Mouse (Mus musculus) embryonic fibroblast, embryonic 13.5 days (primary cell): ENCODE measurements around the gene Dennd2a. TPM values are rescaled to one million over a fixed set of nuclear protein-coding genes. Genes with fewer than 3 reads are reported as not detected.
A peak's percentile ranks its signal among the peaks of the same experiment; 100 is the strongest.

Experiments
- H3K27ac ChIP-seq: 2 replicates; pipeline ENCODE4 v1.5.1; 2012; ENCODE audit warnings: low read length, control low read depth, inconsistent platforms; ENCODE audit not compliant: insufficient read depth
- H3K4me1 ChIP-seq: 2 replicates; pipeline ENCODE4 v1.6.1; 2011; ENCODE audit warnings: low read length; ENCODE audit not compliant: control insufficient read depth, insufficient read depth
- H3K4me3 ChIP-seq: 2 replicates; pipeline ENCODE4 v1.5.1; 2011; ENCODE audit warnings: mild to moderate bottlenecking, control low read depth, low read length; ENCODE audit not compliant: insufficient read depth
- CTCF ChIP-seq: IDR thresholded peaks from 2 replicates; pipeline ENCODE4 v1.5.1; 2011; ENCODE audit warnings: mild to moderate bottlenecking, control low read depth, low read length, moderate library complexity, borderline replicate concordance; ENCODE audit not compliant: insufficient read depth
- POLR2A ChIP-seq: IDR thresholded peaks from 2 replicates; pipeline ENCODE4 v1.6.1; 2011; ENCODE audit warnings: low read depth, mild to moderate bottlenecking, control low read depth, low read length, moderate library complexity
- polyA plus RNA-seq: library from polyadenylated mRNA; stranded (reverse); fragments of >200 nt; gene quantifications from 2 replicates; pipeline ENCODE4 v1.2.4, GENCODE M21; 2011; ENCODE audit warnings: low read depth; ENCODE audit not compliant: missing spikeins, insufficient read length

Gene Dennd2a
- polyA plus RNA-seq, 1 experiment = 16.1 TPM

DNA sequence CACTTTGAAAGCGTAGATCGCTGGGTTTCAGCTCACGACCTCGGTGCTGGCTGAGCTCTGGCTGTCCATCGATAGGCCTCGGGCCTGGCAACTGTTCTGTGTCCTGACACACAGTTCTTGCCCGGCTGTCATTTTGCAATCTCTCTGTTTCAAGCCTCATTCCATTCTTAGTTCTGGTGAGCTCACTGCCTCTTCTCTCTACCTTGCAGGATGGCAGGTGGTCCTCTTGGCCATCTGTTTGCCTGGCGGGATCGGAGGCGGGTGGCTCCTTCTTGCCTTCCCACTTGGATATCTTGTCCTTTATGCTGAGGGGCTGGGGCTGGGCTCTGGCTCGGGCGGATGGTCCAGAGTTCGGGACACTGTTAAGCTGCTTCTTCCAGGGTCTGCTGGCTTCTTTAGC lies 34.5 kb downstream of the Dennd2a start:
- TF ChIP-seq POLR2A (no peak), CTCF (no peak)
- no peak overlapping the region for H3K4me3 ChIP-seq
- no peaks in the 10 kb centered on the region for H3K4me1 ChIP-seq
- H3K27ac ChIP-seq = no peak overlapping the region

DNA sequence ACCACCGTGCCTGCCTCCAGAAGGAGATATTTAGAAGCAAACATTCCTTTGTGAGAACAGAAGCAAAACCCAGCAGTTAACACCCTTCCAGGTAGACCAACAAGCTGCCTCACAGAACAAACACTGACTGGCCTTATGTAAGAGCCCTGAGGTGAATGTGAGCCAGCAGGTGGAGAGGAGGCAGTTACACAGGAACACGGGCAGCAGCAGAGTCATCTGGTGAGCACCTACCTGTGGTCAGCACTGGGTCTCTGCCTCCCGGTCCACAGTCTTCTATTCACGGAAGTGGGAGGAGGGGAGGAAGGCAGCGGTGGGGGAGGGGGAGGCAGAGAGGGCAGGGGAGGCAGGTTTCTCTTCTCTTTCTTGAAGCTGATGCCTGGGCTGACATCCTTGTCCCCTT lies 35.2 kb downstream of the Dennd2a start:
- Histone ChIP-seq H3K27ac (no peak overlapping the region), H3K4me1 (no peaks in the 10 kb centered on the region), H3K4me3 (no peak overlapping the region)
- no peak for TF ChIP-seq CTCF
- TF ChIP-seq POLR2A = no peak

DNA sequence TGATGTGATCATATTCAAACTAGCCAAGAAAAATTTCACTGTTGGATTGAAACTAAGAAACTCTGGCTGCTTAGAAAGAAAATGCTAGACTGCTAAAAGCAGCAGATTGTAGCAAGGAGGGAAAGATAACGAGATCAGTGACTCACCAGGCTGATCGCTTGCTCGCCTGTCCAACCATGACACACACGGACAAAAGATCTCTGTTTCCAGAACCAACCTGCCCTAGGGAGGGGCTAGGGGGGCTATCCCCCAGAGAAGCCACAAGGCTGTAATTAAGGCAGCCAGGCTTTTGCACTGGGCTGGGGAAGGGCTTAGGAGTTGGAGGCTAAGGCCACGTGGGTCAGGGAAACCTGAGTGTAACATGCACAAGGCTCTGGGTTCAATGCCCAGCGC lies 41.9 kb downstream of the Dennd2a start:
- TF ChIP-seq CTCF (no peak), POLR2A (no peak)
- H3K27ac ChIP-seq = peak overlapping the region; percentile 96
- peaks cover 6% of the 10 kb centered on the region; the same call in 1 of the 2 replicates for H3K4me1 ChIP-seq
- H3K4me3 ChIP-seq = no peak overlapping the region

DNA sequence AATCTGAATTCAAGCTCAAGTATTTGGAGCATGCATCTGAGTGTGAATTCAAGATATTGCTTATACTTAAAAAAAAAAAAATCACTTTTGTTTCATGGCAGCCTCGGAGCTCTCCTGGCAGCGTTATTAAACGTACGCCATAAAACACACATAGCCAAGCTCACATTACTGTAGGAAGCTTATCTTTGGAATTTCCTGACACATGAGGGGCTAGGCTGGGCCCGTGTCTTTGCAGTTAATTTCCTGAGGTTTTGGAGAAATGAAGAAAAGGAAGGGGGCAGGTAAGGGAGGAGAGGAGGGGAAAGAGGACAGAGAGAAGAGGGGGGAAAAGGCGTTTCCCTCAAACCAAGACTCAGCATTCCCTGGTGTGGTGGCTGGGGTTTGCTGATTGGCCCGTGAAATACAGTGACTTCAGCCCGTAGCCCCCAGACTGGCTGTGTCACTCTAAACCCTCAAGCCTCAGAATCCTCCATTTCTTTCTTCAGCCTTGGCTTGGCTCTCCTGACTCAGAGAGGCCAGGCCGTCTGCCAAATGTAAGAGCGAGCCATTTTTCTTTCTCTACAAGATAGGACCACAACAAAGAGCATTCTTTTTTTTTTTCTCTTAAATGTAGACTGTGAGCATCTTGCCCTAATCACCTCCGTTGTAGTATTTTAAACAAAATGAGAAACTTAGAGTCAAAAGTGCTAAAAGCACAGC lies 42.5 kb downstream of the Dennd2a start:
- Histone ChIP-seq H3K4me1 (peaks cover 6% of the 10 kb centered on the region; the same call in 1 of the 2 replicates), H3K27ac (peak overlapping the region; percentile 96), H3K4me3 (no peak overlapping the region)
- TF ChIP-seq POLR2A (0 out of 2 replicates have a peak, but pooled peaks have one; percentile 41), CTCF (no peak)

DNA sequence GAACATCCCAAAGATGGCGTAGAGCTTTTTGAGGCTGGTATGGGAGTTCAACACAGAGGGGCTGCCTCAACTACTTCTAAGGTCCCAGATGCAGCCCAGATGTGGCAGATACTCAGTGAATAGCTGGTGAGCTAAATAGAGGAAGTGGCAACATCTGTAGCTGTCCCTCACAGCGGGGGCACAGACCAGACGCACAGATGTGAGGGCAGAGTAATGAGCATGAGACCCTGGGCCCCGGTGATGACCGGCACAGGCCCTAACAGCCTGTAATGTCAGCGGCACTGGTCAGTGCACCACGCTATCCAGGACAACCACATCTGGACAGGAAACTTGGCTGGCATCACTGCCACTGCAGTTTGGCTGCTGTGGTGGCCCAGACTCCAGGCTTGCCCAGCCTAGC lies 54.2 kb downstream of the Dennd2a start:
- Histone ChIP-seq H3K4me1 (no peaks in the 10 kb centered on the region), H3K4me3 (no peak overlapping the region), H3K27ac (no peak overlapping the region)
- TF ChIP-seq POLR2A (no peak), CTCF (no peak)

DNA sequence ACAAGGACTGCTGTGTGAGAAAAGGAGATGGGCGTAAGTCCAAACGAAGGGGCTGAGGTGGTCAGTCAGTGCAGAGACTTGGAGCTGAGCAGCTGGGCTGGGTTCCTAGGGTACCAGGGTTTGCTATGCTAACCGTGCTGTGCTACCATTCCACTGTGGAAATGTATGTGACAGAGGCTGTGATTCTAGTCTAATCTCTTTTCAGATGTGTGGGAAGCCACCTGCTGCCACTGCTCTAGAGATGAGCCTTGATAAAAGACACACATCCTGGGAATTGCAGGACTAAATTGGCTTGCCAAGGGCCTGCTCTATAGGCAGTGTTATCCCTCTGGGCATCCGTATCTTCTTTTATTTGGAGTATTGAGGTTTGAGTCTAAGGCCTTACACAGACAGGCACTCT lies 60.5 kb downstream of the Dennd2a start:
- TF ChIP-seq POLR2A (no peak), CTCF (no peak)
- Histone ChIP-seq H3K4me1 (no peaks in the 10 kb centered on the region), H3K27ac (no peak overlapping the region), H3K4me3 (no peak overlapping the region)

DNA sequence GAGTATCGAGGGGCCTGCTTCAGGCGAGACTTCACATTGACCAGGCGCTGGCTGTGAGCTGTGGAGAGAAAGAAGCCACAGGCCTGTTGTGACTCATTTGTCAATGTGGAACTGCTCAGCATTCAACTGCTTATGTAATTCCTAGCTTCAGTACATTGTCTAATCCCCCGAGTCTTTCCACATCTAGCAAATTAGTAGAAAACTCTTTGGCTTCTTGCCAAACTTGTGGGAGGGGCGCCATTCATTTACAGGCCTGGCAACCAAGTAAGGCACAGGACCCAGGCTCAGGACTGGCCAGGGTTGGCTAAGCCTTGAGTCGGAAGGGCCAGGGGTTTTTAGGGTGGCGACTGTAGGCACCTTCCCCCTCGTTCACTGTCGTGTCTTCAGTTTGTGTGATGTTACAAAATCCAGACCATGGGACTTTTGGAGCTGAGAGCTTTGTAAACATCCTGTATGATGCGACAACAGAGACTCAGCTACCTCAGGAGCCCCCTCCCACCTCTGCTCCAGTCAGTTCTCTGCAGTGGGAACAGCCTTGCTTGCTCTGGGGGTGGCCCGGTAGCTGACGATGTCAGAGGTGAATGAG lies 64.4 kb downstream of the Dennd2a start:
- H3K4me1 ChIP-seq = no peaks in the 10 kb centered on the region
- H3K27ac ChIP-seq = no peak overlapping the region
- no peak for TF ChIP-seq CTCF
- no peak for TF ChIP-seq POLR2A
- H3K4me3 ChIP-seq = no peak overlapping the region

DNA sequence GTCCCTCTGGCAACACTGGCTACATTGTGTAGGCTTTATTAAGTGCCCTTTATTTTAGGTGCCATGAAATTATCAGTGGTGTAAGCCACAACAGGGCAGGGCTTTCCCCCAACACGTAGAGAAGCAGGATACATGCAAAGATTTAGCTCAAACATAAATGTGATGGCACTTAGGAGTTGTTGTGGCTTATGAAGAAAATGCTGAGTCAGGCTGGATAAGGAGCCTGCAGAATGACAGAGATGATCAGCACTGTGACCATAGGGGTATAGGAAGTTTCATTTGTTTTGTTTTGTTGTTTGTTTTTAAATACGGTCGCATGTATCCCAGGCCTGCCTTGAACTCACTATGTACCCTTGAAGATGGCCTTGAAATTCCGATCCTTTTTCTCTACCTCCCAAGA lies 65.5 kb downstream of the Dennd2a start:
- no peaks in the 10 kb centered on the region for H3K4me1 ChIP-seq
- H3K4me3 ChIP-seq = no peak overlapping the region
- TF ChIP-seq POLR2A (no peak), CTCF (no peak)
- H3K27ac ChIP-seq = no peak overlapping the region

DNA sequence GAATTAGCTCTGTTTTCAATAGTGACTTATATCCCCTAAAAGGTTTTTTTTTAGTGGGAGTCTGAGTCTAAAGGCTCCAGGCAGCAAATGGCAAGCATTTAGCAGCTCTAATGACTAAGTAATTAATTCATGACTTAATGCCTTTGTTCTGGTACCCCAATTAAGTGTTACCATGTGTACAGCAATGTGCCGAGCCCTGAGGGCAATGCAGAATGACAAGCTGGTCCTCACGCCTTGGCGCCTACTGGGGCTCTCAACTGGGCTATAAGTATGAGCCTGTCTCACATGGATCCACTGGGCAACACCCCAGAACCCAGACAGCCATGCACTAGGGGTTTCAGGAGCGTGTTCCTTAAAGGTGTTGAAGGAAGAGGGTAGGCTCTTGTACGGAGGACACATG lies 66.5 kb downstream of the Dennd2a start:
- Histone ChIP-seq H3K4me1 (no peaks in the 10 kb centered on the region), H3K4me3 (no peak overlapping the region), H3K27ac (no peak overlapping the region)
- TF ChIP-seq CTCF = no peak
- TF ChIP-seq POLR2A = no peak

DNA sequence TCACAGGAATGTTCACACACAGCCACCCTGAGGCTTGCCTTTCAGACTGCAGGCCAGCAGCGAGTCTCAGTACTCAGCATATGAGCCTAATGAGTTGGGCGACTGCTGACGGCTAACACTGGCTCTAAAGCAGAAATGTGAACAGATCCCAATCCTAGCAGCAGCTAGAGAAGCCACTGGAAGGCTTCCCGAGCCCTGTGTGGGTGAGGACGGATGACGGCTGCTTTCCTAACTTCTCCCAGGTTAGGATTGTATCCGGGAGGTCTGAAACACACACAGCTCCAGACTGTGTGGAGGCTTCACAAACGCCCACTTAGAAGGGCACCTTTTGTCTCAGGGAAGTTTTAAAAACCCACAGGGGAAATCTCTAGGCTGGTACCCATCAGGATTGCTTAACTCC lies 69.4 kb downstream of the Dennd2a start:
- no peak overlapping the region for H3K4me3 ChIP-seq
- H3K27ac ChIP-seq = no peak overlapping the region
- TF ChIP-seq POLR2A (no peak), CTCF (no peak)
- no peaks in the 10 kb centered on the region for H3K4me1 ChIP-seq
